Mouse (Mus musculus) layer of hippocampus, adult 9-11 months (tissue): Measurements from ENCODE around the gene Svopl.

ENCODE experiments used
- DNase-seq: peaks from one replicate; pipeline ENCODE4 v3.0.0; 2022

Svopl gene

DNA sequence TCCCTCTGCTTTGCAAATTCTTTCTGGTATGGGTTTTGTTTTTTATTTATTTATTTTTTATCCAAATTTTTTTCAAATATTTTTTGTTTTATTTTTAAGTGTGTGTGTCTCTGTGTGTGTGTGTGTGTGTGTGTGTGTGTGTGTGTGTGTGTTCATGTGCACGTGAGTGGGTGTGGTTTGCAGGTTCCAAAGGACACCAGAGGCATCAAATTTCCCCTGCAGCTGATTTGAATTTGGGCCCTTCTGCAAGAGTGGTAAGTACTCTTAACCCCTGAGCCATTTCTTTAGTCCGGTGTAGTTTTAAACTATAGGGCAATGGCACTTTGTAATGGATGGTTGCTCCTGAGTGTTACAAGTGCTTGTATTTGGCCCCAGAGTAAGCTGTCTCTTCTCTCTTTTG, 18.6 kb downstream of the Svopl start:
- no peak for DNase-seq

GRCm38 (mm10) chr6:38027771-38028170, 19.0 kb downstream of the Svopl start:
- DNase-seq, result no peak

DNA sequence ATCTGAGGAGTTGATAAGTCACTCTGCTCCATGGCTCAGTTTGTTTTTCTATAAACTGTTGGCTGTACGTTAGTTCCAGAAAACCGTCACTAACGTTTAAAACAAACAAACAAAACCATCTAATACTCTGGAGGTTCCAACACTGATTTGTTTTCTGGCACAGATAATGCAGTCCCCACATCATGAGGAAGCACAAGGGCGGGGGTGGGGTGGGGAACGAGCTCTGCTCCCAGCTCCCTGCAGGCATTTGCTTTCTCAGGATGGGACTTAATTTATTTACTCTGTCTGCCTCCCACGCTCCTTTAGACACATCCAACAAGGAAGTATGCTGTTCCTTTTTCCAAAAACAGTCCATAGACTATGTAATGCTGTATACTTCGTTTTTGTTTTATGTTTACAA, 23.5 kb downstream of the Svopl start:
- DNase-seq, result no peak

GRCm38 (mm10) chr6:38021406-38021805, 25.4 kb downstream of the Svopl start:
- no peak for DNase-seq

- no peak for DNase-seq
Observed at GRCm38 (mm10) chr6:38012829-38013228, 34.0 kb downstream of the Svopl start.

GRCm38 (mm10) chr6:38007459-38007858, 39.3 kb downstream of the Svopl start:
- peak; percentile 40 for DNase-seq

GRCm38 (mm10) chr6:37967386-37967785, 79.4 kb downstream of the Svopl start:
- DNase-seq, result no peak

DNA sequence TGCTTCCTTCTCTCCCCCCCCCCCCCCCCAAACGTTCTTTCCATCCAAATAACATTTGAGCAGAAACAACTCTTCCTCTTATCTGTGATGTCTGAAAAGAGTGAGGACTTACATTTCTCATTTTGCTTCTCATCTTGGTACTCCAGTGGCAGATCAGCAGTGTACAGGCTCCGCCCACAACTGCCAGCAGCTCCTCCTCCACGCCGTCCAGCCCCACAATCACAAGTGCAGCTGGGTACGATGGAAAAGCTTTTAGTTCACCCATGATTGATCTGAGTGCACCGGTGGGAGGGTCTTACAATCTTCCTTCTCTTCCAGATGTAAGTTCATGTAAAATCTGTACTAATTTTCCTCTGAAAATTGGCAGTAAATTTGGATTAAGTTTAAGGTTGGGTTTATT, 95.5 kb downstream of the Svopl start:
- DNase-seq, result no peak

DNA sequence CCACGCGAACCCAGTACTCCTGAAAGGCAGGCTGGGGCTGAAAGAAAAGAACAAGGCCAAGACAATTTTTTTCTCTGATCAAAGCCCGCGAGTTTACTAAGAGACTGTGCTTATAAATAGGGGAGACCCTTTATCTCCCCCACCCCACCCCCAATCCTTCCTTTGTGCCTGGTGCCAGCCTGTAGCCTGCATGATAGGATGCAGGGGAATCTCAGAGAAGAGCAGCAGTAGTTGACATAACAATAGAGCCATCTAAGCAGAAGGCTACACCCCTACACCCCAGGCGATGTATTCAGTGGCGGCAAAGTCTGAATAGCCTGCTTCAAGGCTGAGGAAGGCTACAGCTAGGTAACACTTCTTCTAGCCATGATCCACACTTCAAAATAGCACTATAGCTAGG, 110.3 kb downstream of the Svopl start:
- no peak for DNase-seq
